Mouse (Mus musculus): ENCODE measurements around the gene Nck2.

The Nck2 gene

DNA sequence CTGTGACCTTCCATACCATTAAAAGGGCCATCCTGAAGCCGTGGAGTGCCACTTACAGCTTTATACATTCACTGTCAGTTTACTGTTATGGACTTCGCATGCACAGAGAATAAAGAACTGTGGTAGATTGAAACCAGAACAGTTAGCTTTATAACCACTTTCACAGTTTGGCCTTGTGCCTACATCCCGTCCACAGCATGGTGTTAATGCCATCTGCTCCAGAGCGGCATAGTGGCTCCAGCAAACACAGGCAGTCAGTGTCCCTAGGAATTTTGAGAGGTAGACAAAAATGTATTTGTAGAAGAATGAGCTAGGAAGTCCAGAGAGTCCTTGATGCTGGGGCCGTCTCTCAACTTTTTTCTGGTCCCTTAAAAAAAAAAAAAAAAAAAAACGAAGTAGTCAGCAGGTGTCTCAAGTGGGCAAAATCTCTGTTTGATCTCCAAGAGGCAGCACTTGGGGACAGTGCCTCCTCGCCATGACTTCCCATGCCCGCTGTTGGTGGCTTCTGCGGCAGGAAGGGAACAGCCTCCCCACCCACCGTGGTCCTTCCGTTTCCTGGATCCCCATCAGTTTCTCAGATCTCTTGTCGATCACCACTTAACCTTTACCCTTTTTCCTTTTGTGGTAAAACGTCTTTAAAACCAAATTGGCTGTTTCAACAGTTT lies 117.8 kb downstream of the Nck2 start:
- peak in 1 of 2 experiments; percentile 28 for DNase-seq (ENCODE audit: low read depth in 2 of 2, low spot score in 2 of 2)

DNA sequence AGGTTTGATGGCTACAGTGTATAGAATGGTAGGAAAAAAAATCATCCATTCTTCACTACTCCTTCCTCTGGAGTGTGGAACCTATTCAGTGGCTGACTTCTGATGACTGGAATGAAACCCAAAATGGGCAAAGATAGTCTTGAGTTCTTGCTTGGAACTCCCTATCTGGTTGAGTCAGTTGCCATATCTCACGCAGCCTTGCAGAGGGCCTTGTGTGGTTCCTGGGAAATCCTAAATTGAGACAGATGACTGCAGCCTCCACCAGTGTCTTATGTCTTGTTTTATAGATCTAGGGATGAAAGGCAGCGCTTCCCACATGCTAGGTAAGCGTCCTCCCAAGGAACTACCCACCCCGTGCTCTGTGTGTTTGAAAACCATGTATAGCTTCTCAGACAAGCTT lies 120.9 kb downstream of the Nck2 start:
- no peak for DNase-seq (ENCODE audit: low read depth in 2 of 2, low spot score in 2 of 2)

DNA sequence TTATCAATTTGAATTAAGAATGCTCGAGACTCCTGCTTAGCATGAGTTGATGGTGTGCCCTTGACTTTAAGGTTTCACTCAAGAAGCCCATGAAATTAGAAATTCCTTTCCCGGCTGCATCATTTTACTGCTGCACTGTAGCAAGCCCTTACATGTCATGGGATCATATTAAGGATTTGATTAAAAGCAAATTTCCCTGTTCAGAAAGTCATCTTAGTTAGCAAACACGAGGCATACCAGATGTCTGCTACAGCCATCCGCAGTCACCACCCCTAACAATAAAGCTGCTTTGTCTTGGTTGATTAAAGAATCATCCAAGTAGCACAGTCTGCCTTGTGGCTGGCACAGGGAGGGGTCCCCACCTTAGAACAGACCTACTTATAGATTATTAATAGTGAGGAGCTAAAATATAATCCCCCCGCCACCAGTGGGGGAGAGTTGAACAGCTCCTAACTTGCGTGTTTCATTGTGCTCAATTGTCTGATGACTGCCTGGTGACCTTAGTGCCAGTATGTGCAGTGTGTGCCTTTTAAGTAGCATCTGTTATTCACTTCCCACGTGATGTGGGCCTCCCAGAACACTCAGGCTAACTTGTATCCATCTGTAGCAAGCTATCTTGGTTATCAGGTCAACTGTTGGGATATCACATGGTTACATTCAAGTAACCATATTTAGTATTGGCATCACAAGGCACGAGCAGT lies 122.4 kb downstream of the Nck2 start:
- no peak for DNase-seq (ENCODE audit: low read depth in 2 of 2, low spot score in 2 of 2)

DNA sequence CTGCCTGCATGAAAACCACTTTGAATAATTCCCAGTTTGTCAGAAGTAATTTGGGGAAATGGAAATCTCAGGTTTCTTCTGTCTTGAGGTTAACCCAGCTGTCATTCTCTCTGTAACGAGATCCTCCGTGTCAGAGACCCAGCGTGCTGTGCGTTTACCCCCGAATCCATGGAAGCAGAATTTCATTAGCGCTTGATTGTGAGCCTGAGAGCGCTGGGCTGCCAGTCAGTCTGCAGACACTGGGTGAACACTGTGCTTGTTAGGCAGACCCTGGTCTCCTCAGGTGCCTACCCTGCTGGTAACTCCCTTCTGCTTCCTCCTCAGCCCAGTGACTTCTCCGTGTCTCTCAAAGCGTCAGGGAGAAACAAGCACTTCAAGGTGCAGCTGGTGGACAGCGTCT lies 124.4 kb downstream of the Nck2 start:
- DNase-seq (ENCODE audit: low read depth in 2 of 2, low spot score in 2 of 2), result no peak

DNA sequence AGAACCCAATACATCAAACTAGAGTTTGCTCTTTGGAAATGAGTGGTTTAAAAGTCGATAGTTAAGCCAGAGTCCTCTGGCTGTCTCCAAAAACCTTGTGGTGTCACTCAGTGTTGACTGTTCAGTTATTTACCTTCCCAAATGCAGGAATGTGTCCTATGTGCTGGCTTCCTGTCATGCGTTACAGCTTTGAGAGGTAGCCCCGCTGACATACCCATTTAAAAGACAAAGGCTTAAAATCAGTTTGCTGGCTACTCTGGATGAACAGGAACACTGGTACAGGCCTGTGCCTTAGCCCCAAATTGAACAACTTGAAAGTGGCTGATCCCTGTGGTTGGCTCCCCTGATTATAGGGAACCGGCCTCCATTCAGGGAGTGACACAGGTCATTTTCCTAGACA lies 126.7 kb downstream of the Nck2 start:
- no peak for DNase-seq (ENCODE audit: low read depth in 2 of 2, low spot score in 2 of 2)

DNA sequence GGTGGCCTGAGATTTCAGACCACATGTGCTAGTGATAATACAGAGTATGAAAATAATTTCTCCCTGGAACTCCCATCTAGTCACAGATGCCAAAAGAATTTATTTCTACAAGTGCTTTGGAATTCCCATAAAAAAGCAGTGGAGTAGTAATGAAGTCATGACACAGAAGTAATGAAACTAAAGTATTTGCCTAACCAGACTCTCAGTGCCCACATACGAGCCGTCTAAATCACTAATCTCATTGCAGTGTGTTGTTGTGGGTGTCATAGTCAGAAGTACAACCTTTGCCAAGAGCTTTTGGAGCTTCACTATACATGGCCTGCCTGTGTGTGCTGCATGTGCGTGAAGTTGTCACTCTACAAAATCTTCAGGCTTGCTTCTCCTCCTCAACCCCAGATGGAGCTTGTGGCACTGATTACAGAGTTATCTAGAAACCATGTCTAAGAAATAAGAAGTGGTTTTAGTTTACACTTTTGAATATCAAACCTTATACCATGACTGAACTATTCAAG lies 130.5 kb downstream of the Nck2 start:
- DNase-seq (ENCODE audit: low read depth in 2 of 2, low spot score in 2 of 2), result no peak

DNA sequence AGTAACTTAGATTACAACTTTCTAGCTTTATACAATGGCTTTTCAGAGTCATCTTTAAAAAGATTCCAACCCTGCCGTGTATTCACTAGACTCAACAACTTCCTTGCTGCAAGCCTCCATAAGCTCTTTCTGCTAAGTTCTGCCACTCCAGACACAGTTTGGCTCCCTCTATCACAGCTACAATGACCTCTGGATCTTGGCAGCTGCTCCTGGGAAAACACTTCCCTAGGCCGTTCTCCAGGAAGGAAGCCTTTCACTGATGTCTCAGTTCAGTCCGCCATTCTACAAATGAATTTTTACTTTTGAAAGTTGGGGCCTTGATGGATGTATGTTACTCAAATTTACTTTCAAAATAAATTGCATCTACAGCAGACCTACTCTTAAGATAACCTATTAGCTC lies 133.0 kb downstream of the Nck2 start:
- no peak for DNase-seq (ENCODE audit: low read depth in 2 of 2, low spot score in 2 of 2)

DNA sequence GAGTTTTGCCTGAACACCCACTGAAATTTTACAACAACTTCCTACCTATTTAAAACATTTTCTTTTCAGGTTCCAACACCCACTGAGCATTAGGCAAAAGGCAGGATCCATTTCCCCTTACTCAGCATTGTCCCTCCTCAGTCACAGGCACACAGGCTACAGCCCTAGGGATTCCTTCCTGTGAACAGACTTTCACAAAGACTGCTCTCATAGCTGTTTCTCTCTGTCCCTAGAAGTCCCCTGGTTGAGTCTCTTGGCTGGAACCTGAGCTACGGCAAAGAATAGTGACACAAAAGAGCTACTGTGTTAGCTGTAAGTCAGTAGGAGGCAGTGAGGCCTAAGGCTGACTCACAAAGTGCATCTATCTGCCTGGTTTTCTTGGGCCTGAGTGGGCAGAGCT lies 139.2 kb downstream of the Nck2 start:
- no peak for DNase-seq (ENCODE audit: low read depth in 2 of 2, low spot score in 2 of 2)

DNA sequence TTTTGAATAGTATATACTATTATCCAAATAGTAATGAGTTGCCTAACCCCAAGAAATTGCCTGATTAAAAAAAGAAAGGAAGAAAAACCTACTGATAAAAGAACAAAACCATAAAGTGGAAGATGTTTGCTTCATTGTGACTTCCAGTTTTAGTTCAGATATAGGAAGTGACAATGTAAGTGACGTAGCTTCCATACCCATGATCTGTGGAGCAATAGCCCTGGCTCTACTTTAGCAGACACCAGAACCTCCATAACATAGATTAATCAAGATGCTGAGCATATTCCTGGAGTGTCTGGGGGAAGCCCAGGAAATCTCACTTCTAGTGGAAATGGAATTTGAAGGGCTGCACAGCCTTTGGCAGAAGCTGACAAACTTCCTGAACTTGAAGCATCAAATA lies 144.6 kb downstream of the Nck2 start:
- no peak for DNase-seq (ENCODE audit: low read depth in 2 of 2, low spot score in 2 of 2)

DNA sequence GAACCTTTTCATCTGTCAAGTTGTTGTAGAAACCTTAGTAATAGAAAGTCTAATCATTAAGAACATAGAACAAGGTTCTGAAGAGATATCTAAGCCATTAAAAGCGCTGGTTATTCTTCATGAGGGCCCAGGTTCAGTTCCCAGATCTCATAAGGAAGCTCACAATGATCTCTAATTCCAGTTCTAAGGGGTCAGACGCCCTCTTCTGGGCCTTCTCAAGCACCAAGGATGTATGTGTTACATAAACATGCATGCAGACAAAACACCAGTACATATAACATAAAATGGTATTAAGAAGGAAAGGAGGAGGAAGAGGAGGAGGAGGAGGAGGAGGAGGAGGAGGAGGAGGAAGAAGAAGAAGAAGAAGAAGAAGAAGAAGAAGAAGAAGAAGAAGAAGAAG lies 145.5 kb downstream of the Nck2 start:
- DNase-seq (ENCODE audit: low read depth in 2 of 2, low spot score in 2 of 2), result no peak

DNA sequence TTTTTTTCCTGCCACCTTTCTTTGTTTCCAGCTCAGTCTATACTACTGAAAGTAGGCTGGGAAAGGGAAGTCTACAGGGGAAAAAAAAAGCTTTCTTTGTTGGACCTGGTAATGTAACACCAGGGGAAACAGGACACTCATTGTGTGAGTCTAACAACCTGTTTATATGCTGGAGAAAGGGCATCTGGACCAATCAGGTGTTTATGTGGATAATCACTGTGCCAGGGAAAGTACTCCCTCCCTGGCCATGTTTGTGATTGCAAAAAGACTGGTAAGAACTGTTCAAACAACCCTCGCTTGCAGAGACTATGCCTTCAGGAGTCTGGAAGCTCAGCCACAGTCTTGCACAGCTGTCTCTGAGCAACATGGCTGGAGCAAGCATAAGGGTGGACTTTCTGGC lies 146.3 kb downstream of the Nck2 start:
- no peak for DNase-seq (ENCODE audit: low read depth in 2 of 2, low spot score in 2 of 2)

DNA sequence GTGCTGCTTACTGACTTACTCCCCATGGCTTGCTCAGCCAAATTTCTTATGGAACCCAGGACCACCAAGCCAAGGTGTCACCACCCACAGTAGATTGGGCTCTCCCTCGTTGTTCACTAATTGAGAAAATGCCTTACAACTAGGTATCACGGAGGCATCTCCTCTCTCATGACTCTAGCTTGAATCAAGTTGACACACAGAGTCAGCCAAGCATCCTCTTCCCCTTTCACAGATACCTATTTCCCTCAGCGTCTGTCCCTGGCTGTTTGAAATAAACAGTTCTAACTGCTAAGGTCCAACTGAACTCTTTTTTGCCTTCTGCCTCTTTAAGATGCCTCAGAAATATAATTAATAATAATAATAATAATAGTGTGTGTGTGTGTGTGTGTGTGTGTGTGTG lies 148.7 kb downstream of the Nck2 start:
- no peak for DNase-seq (ENCODE audit: low read depth in 2 of 2, low spot score in 2 of 2)

DNA sequence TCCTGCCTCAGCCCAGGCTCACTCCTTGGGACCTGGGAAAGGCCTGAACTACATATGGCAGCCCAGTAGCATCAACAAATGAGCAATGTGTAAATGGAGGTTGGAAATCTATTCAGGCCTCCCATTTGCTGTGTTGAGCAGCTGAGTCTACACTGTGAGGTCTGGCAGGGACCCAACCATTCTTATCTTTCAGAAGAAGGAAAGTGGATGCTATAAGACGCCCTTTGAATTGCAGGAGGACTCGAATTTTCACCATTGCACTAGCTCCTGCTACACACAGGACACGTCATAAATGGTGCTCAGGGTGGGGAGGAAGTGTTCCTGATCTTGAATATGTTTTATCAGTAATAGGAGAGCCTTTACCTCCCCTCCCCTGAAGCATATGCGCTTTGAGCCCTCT lies 150.4 kb downstream of the Nck2 start:
- DNase-seq (ENCODE audit: low read depth in 2 of 2, low spot score in 2 of 2), result no peak

DNA sequence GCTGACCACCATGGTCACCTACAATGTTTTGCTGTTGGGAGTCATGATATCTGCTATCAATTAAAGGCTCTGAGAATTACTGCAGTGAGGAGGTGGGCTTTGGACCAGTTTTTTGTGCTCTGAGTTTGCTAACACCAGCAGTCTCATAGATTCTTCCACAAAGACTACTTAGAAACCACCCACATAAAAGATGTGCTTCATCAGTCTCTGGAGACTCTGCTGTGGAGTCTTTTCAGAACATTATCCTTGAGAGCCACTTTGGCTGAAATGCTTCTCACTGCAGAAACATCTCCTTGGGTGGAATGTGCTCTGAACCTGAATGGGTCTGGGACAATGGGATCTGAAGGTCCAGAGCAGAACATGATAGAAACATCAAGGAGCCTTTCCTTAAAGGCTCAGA lies 153.4 kb downstream of the Nck2 start:
- DNase-seq (ENCODE audit: low read depth in 2 of 2, low spot score in 2 of 2), result no peak

DNA sequence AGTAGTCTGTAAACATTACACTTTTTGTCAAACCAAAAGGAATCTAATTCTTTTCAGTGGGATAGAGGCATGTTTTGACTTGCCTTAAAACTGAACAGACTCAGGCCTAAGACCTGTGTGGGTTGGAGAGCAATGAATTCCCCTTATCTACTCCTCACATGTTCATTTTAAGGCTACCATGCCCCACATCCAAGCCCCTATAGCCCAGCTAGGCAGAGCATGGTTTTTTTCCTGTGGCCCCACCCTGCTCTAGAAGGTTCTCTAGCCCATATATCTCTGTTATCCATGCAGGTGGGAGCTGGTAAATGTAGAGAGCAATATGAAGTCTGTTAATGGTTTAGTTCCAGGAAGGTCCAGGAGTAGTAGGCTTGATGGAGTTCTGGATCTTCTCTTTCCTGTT lies 155.1 kb downstream of the Nck2 start:
- no peak for DNase-seq (ENCODE audit: low read depth in 2 of 2, low spot score in 2 of 2)

DNA sequence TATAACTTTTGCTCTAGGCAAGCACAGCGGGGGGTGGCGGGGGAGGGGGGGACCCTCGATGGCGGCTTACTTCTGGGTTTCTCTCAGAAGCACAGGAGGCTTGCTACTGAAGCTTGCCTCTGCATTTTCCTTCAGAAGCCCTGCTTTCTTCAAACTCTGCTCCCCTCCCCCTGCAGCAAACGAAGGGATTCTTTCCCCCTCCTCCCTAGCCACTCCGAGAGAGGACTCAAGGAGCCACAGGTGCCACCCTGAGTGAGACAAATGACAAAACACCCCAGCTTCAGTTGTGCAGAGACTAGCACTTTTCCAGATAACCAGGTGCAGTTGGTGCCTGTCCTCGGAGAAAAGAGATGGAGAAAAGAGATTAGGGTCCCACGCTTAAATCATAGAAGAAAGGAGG lies 156.7 kb downstream of the Nck2 start:
- DNase-seq (ENCODE audit: low read depth in 2 of 2, low spot score in 2 of 2), result no peak

DNA sequence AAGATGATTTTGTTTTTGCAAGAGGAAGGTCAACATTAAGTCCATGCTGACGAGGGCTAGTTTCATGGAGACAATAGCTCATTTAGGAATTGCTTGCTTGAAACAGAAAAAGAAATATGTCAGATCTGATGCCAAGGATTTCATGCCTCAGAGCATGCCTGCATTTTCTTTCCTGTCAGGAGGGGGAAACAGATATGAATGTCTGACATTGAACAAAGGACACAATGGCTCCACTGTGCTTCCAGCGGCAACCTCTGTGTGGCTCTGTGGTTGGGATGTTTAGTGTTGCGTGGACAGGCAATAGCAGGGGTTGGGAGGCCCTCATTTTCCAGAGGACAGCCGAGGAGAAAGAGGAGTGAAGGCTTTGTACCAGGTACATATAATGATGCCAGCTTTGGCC lies 171.6 kb downstream of the Nck2 start:
- DNase-seq (ENCODE audit: low read depth in 2 of 2, low spot score in 2 of 2), result no peak
